Mouse (Mus musculus): ENCODE results near the gene Trub2.

Gene Trub2

DNA sequence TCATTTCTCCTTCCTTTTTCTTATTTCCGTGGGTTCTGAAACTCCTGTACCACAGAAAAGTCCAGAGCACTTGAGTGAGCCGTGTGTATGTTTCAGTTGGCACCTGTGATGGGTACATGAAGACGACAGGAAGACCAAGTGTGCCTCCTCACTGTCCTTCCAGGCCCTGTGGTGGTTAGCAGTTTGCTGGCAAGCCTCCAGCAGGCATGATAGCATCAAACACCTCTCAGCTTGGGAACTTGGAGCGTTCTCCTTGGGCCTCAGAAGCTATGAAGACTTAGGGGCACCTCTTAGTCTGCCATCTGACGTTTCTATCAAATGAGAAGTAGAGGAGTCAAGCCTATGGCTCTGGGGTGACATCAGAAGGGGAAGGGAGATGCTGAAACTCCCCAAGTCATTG, 69.7 kb downstream of the Trub2 start:
- DNase-seq, result no peak

DNA sequence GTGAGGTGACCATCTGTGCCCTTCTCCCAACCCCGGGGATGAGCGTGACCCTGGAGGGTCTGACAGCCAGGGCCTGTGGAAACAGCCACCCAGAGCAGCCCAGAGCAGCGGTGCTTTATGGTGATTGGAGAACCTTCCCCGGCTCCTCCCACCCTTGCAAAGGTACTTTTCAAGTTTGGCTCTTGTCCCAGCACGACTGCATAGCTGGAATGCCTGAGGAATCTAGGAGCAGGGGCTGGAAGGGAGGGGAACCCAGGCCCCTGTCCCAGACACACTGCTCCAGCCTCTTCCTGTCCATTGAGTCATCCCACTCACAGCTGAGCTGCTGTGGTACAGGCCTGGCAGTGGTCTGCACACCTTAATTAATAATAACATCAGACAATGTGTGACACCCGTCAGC, 71.6 kb downstream of the Trub2 start:
- DNase-seq, result peak; percentile 24

DNA sequence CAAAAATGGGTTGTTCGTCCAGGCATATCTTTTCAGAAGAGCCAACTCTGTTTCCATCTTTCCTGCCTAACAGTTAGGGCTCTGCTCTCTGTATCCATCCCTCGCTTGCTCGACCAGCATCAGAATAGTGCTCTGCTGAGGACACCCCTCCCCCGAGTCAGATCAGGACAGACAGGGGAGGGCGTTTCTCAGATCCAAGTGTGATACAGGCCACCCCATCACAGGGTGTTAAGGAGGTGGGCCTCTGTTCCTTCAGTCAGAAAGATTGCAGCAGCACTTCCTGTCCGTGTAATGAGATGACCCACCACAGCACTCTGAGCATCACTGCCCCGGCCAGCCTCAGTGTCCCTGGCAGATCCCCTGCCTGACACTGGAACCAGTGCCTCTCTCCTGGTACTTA, 72.2 kb downstream of the Trub2 start:
- DNase-seq, result no peak

DNA sequence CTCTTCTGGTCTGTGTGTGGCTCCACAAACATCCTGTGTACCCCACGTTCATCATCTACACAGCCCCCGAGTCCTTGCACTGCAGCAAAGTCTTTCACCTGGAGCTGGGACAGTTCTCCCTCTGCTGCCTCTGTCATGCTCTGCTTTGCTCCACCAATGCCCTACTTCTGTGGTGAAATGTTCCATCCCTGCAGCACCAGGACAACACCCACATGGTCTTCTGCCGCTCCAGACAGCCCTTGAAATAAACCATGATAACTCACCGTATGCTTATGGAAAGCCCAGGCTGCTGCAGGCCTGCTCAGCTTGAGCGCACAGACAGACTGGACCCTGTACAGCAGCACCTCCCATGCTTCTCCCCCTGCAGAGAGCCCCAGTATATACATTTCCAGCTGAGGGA, 74.2 kb downstream of the Trub2 start:
- DNase-seq, result no peak

DNA sequence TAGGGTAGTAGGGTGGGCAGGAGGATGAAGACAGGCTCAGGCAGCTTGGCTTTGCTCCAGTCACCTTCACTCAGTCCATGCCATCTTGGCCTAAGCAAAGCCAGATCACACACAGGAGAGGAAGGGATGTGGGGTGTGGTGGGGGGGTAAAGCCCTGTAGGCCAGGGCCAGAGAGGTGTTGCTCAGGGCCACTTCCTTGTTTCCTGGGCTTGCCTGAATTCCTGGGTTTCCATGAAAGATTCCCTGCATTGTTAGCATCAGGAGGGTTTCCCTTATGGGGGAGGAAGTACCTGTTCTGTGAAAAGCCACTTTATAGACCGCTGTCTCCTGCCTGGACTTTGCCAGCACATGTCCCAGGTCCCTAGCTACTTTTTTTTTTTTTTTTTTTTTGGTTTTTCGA, 74.8 kb downstream of the Trub2 start:
- no peak for DNase-seq

DNA sequence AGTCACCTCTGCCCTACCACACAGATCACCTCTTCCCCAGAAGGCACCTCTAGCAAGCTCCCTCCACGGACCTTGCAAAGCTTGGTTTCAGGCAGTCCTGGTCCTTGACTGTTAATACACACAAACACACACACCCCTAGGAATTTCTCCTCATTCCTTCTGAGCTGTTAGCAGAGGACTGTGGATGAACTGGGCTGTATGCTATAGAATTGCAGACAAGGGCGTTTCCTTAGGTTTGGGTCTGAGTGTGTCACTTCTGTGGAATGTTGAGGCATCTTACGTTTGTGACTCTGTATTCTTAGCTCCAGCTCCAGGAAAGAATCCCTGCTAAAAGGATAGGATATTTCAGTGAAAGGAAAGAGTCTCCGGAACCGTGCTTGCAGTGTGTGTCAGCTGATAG, 76.4 kb downstream of the Trub2 start:
- DNase-seq, result no peak
